Mouse (Mus musculus) gastrocnemius, adult 2 months (tissue): ENCODE measurements around the gene Unc50. TPM values are rescaled to one million over a fixed set of nuclear protein-coding genes. Genes with fewer than 3 reads are reported as not detected.

Experiments used
- DNase-seq: peaks from one replicate; pipeline ENCODE4 v3.0.0; 2022
- H3K27ac ChIP-seq: fragments of 200-600 bp; 2 replicates; pipeline ENCODE4 v1.8.1; 2022; ENCODE audit warnings: mild to moderate bottlenecking
- H3K4me3 ChIP-seq: fragments of 200-600 bp; 2 replicates; pipeline ENCODE4 v1.8.1; 2022; ENCODE audit warnings: mild to moderate bottlenecking, moderate library complexity
- CTCF ChIP-seq: fragments of 200-600 bp; IDR thresholded peaks from 2 replicates; pipeline ENCODE4 v1.8.1; 2022; ENCODE audit warnings: antibody characterized with exemption, mild to moderate bottlenecking, moderate library complexity
- intact Hi-C: fragments of 180-260 bp; cut with DNase I; formaldehyde crosslinking; loops from one replicate; pipeline ENCODE4 v1.15.1; 2025
- long read RNA-seq, 2 experiments: library from polyadenylated mRNA; stranded (forward); transcript quantifications; one replicate each; pipeline ENCODE4 v2.0.0; 2021
- total RNA-seq, 2 experiments: library from RNA; stranded (reverse); gene quantifications; 2 replicates each; pipeline ENCODE4 v1.2.3; 2021

Gene Unc50
- 10 to 100 TPM; 14.2 to 16.6 TPM for total RNA-seq
- long read RNA-seq, experiment 1, transcript Unc50-201 (6 exons, 1,414 nt), result major isoform, 11 of 22 reads
- long read RNA-seq, experiment 1, transcript Unc50-202 (6 exons, 1,094 nt), result minor isoform, 9 of 22 reads
- long read RNA-seq, experiment 1, partial matches to known transcripts, result 0 of 22 reads
- long read RNA-seq, experiment 1, other reads (novel, unspliced or antisense), result 2 of 22 reads
- long read RNA-seq, experiment 2, transcript Unc50-202 (6 exons, 1,094 nt), result major isoform, 9 of 18 reads
- long read RNA-seq, experiment 2, transcript Unc50-201 (6 exons, 1,414 nt), result minor isoform, 7 of 18 reads
- long read RNA-seq, experiment 2, partial matches to known transcripts, result 1 of 18 reads
- long read RNA-seq, experiment 2, other reads (novel, unspliced or antisense), result 1 of 18 reads

- DNase-seq, result peak; percentile 97
- Histone ChIP-seq H3K27ac (peak within 1 kb of the TSS; percentile 94), H3K4me3 (peak within 1 kb of the TSS; percentile 91)
- intact Hi-C loops, result loop anchor here (5.0 to 10.0 kb wide), 2 partner anchors 565 to 698 kb away; partner anchors contain the start of genes Eif5b, Rev1 and Txndc9
- peak; percentile 24 for TF ChIP-seq CTCF
Observed at GRCm38 (mm10) chr1:37429366-37430296, at the start of gene Unc50, which contains the start of gene Coa5. Gene Unc50, plus strand, starts transcription at chr1:37430139. Gene Coa5, minus strand, starts transcription at chr1:37430103.

GRCm38 (mm10) chr1:37380913-37381312 is 49.0 kb upstream of the Unc50 start:
- Histone ChIP-seq H3K4me3 (no peak overlapping the region), H3K27ac (no peak overlapping the region)
- TF ChIP-seq CTCF, result no peak
- DNase-seq, result no peak
- intact Hi-C loops, result no loop called here

GRCm38 (mm10) chr1:37384304-37384703 is 45.6 kb upstream of the Unc50 start:
- intact Hi-C loops, result no loop called here
- no peak for TF ChIP-seq CTCF
- no peak overlapping the region for H3K4me3 ChIP-seq
- H3K27ac ChIP-seq, result no peak overlapping the region
- peak; percentile 3 for DNase-seq

GRCm38 (mm10) chr1:37386448-37386971 is 43.4 kb upstream of the Unc50 start:
- intact Hi-C loops, result no loop called here
- TF ChIP-seq CTCF, result no peak
- no peak for DNase-seq
- peak overlapping the region; percentile 80 for H3K27ac ChIP-seq
- no peak overlapping the region for H3K4me3 ChIP-seq

GRCm38 (mm10) chr1:37393174-37393573 is 36.8 kb upstream of the Unc50 start:
- no peak for DNase-seq
- intact Hi-C loops, result no loop called here
- TF ChIP-seq CTCF, result no peak
- no peak overlapping the region for H3K4me3 ChIP-seq
- H3K27ac ChIP-seq, result no peak overlapping the region

GRCm38 (mm10) chr1:37396481-37396880 is 33.5 kb upstream of the Unc50 start:
- DNase-seq, result no peak
- Histone ChIP-seq H3K4me3 (no peak overlapping the region), H3K27ac (peak overlapping the region; percentile 48)
- TF ChIP-seq CTCF, result no peak
- intact Hi-C loops, result no loop called here

GRCm38 (mm10) chr1:37398961-37399360 is 31.0 kb upstream of the Unc50 start:
- DNase-seq, result no peak
- no peak for TF ChIP-seq CTCF
- H3K4me3 ChIP-seq, result no peak overlapping the region
- H3K27ac ChIP-seq, result no peak overlapping the region
- intact Hi-C loops, result no loop called here

GRCm38 (mm10) chr1:37399734-37400133 is 30.2 kb upstream of the Unc50 start:
- no peak overlapping the region for H3K27ac ChIP-seq
- intact Hi-C loops, result no loop called here
- H3K4me3 ChIP-seq, result no peak overlapping the region
- no peak for TF ChIP-seq CTCF
- no peak for DNase-seq

GRCm38 (mm10) chr1:37401687-37402086 is 28.3 kb upstream of the Unc50 start:
- Histone ChIP-seq H3K27ac (no peak overlapping the region), H3K4me3 (no peak overlapping the region)
- DNase-seq, result peak; percentile 73
- intact Hi-C loops, result loop anchor here (1.0 kb wide), 1 partner anchor 129 kb away; no protein-coding TSS in a partner anchor
- TF ChIP-seq CTCF, result peak; percentile 84

GRCm38 (mm10) chr1:37405137-37405536 is 24.8 kb upstream of the Unc50 start:
- DNase-seq, result no peak
- H3K4me3 ChIP-seq, result no peak overlapping the region
- intact Hi-C loops, result no loop called here
- TF ChIP-seq CTCF, result no peak
- H3K27ac ChIP-seq, result no peak overlapping the region

GRCm38 (mm10) chr1:37407228-37407627 is 22.7 kb upstream of the Unc50 start:
- intact Hi-C loops, result no loop called here
- TF ChIP-seq CTCF, result no peak
- no peak for DNase-seq
- H3K27ac ChIP-seq, result no peak overlapping the region
- no peak overlapping the region for H3K4me3 ChIP-seq

GRCm38 (mm10) chr1:37408059-37408458 is 21.9 kb upstream of the Unc50 start:
- intact Hi-C loops, result no loop called here
- no peak overlapping the region for H3K27ac ChIP-seq
- no peak for DNase-seq
- TF ChIP-seq CTCF, result no peak
- H3K4me3 ChIP-seq, result no peak overlapping the region
